Mouse (Mus musculus): ENCODE measurements around the gene Actg2. TPM values are rescaled to one million over a fixed set of nuclear protein-coding genes. Genes with fewer than 3 reads are reported as not detected.
A peak's percentile ranks its signal among the peaks of the same experiment; 100 is the strongest.
"Not testable (repeated sequence)": the region's sequence is repeated elsewhere in the genome, so short reads cannot be mapped to it uniquely, and the experiment has no call there.

Actg2 gene
- polyA plus RNA-seq (2012; rRNA removed) = 0.76 and 0.97 TPM in 2 replicates

DNA sequence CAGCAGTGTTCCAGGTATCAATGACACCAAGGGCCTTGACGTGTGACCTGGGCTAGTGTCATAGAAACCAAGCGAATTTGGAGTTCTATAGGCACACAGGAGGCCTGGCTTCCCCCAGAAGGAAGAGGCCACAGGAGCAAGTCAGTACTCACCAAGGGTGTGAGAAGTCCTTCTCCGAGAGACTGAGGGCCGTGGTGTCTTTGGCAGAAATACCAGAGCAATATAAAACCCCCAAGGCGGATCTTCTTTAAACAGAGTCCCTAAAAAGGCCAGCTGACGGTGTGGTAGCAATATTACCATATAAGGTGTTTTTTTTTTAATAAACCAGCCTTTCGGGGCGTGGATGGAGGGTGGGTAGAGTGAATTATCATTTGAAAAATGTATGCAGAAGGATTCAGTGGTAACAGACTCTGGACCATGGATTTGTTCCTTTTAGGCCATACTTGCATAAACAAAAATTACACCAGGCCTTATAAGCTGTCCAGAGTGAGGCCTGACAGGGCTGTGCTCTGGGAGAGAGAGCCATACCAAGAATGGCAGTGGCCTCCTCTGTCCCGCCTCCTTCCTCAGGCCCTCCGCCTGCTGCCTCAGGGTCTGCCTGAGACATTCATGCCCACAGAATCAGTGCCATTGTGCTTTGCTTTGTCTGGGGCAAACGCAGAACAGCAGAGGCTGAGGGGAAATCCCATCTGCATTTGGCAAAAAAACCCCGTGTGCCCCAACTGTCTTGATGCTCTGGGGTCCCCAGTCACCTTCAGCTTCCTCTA lies at the start of gene Actg2:
Gene Actg2 (minus strand): TSS at position 238 of the 767 bp plus-strand sequence.
- H3K27me3 ChIP-seq (ENCODE audit: control insufficient read depth, insufficient read depth, low read length) = no peaks in the 10 kb centered on the region
- WGBS = 81% methylated on average over 12 of the region's 12 CpGs
- no peak within 1 kb of the TSS for H3K4me3 ChIP-seq (replicated peaks; ENCODE audit: insufficient read depth, low read depth, low read length)
- peaks cover 23% of the 10 kb centered on the region for H3K4me1 ChIP-seq (ENCODE audit: control insufficient read depth, insufficient read depth, low read length)
- TF ChIP-seq POLR2A (IDR thresholded peaks at IDR 0.05; ENCODE audit: borderline replicate concordance, insufficient read depth, low read length) (no peak), CTCF (IDR thresholded peaks at IDR 0.05; ENCODE audit: borderline replicate concordance, insufficient read depth, low read depth, low read length) (no peak)
- no peak within 1 kb of the TSS for H3K27ac ChIP-seq (ENCODE audit: insufficient read depth, low read length)
- no peak for DNase-seq

- not testable (repeated sequence) for H3K4me1 ChIP-seq (ENCODE audit: control insufficient read depth, insufficient read depth, low read length); H3K27ac ChIP-seq (ENCODE audit: insufficient read depth, low read length); DNase-seq; H3K27me3 ChIP-seq (ENCODE audit: control insufficient read depth, insufficient read depth, low read length); H3K4me3 ChIP-seq (replicated peaks; ENCODE audit: insufficient read depth, low read depth, low read length)
- 90% methylated on average over 9 of the region's 9 CpGs for WGBS
Observed at GRCm38 (mm10) chr6:83585328-83585727, 49.3 kb upstream of the Actg2 start.

DNA sequence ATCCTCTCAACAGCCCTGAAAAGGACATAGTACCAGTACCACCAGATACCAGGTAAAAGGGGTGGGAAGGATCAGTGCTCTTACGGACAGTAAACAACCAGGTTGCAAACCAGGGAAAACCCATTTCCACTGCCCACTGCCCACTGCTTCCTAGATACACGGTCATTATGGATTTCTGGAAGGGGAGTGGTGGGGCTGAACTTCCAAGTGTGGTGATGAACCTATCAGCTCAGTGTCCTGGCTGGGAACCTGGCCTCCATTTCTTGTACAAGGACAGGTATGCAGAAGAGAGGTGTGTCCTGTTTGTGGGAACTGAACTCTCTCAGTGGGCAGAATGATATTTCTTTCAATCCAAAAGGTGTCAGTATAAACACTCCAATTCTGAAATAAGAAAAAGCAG lies 47.5 kb upstream of the Actg2 start:
- WGBS = 70% methylated on average over 2 of the region's 2 CpGs
- Histone ChIP-seq H3K27ac (ENCODE audit: insufficient read depth, low read length) (no peak overlapping the region), H3K4me3 (replicated peaks; ENCODE audit: insufficient read depth, low read depth, low read length) (no peak overlapping the region), H3K27me3 (ENCODE audit: control insufficient read depth, insufficient read depth, low read length) (no peaks in the 10 kb centered on the region), H3K4me1 (ENCODE audit: control insufficient read depth, insufficient read depth, low read length) (no peaks in the 10 kb centered on the region)
- no peak for DNase-seq
- no peak for TF ChIP-seq POLR2A (IDR thresholded peaks at IDR 0.05; ENCODE audit: borderline replicate concordance, insufficient read depth, low read length)
- TF ChIP-seq CTCF (IDR thresholded peaks at IDR 0.05; ENCODE audit: borderline replicate concordance, insufficient read depth, low read depth, low read length) = no peak

- TF ChIP-seq CTCF (IDR thresholded peaks at IDR 0.05; ENCODE audit: borderline replicate concordance, insufficient read depth, low read depth, low read length) = peak; percentile 59
- TF ChIP-seq POLR2A (IDR thresholded peaks at IDR 0.05; ENCODE audit: borderline replicate concordance, insufficient read depth, low read length) = no peak
- WGBS = under 1% methylated on average over 6 of the region's 6 CpGs
- Histone ChIP-seq H3K4me3 (replicated peaks; ENCODE audit: insufficient read depth, low read depth, low read length) (no peak overlapping the region), H3K27me3 (ENCODE audit: control insufficient read depth, insufficient read depth, low read length) (no peaks in the 10 kb centered on the region), H3K4me1 (ENCODE audit: control insufficient read depth, insufficient read depth, low read length) (no peaks in the 10 kb centered on the region), H3K27ac (ENCODE audit: insufficient read depth, low read length) (no peak overlapping the region)
- DNase-seq = peak; percentile 21 to 35
Observed at GRCm38 (mm10) chr6:83582938-83583270, 46.8 kb upstream of the Actg2 start.

DNA sequence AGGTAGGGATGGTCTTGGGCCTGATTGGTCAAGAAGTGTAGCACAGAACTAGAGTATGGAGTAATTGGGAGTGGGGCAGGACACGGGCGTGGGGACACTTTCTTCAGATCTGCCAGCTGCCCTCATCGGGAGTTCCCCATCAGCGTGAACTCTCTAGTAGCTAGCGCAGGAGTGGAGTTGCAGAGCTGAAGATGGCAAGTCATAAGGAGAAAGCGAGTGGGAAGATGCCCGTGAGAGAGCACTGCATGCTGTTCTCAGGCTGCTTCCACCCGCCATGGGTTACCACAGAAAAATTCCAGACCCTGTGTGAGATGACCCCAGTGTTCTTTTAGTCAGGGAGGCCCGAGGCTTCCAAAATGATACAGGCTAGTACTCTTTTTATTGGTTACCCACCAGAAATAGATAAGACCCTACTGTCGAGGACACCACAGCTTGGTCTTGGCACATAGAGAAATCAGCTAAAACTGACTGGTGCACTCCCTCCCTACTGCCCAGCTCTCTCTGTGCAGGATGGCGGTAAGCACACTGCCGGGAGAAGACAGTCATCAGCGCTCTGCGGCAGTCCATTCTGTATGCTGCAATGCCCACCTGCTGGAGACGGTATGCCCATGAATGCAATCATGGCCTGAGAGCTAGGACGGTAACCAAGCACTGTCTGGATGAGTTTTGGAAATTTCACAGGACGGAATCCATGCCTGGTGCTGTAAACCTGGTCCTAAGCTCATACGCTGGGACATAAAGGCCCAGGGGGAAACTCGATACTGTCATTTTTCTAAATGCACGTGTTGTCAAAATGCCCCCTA lies 46.3 kb upstream of the Actg2 start:
- no peaks in the 10 kb centered on the region for H3K27me3 ChIP-seq (ENCODE audit: control insufficient read depth, insufficient read depth, low read length)
- H3K27ac ChIP-seq (ENCODE audit: insufficient read depth, low read length) = no peak overlapping the region
- no peaks in the 10 kb centered on the region for H3K4me1 ChIP-seq (ENCODE audit: control insufficient read depth, insufficient read depth, low read length)
- WGBS = 45% methylated on average over 20 of the region's 20 CpGs
- TF ChIP-seq POLR2A (IDR thresholded peaks at IDR 0.05; ENCODE audit: borderline replicate concordance, insufficient read depth, low read length) (no peak), CTCF (IDR thresholded peaks at IDR 0.05; ENCODE audit: borderline replicate concordance, insufficient read depth, low read depth, low read length) (no peak)
- no peak overlapping the region for H3K4me3 ChIP-seq (replicated peaks; ENCODE audit: insufficient read depth, low read depth, low read length)
- DNase-seq = no peak

DNA sequence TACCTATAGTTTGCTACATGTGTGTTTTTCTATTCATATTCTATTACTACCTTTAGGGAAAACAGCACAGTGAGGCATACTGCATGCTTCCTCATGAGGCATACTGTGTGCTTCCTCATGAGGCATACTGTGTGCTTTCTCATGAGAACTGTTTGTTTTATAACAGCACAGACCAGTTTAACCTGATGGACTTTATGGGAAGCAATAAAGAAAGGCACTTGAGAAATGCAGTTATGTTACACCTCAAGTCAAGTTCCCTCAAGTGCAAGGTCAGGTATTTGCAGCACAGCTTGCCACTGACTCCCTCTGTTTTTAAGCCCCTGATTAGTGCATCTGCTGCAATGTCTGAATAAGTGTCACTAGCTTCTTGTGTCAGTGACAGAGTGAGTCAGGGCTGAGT lies 41.5 kb upstream of the Actg2 start:
- no peak for DNase-seq
- Histone ChIP-seq H3K4me3 (replicated peaks; ENCODE audit: insufficient read depth, low read depth, low read length) (no peak overlapping the region), H3K27me3 (ENCODE audit: control insufficient read depth, insufficient read depth, low read length) (no peaks in the 10 kb centered on the region), H3K27ac (ENCODE audit: insufficient read depth, low read length) (no peak overlapping the region), H3K4me1 (ENCODE audit: control insufficient read depth, insufficient read depth, low read length) (no peaks in the 10 kb centered on the region)
- TF ChIP-seq POLR2A (IDR thresholded peaks at IDR 0.05; ENCODE audit: borderline replicate concordance, insufficient read depth, low read length) (no peak), CTCF (IDR thresholded peaks at IDR 0.05; ENCODE audit: borderline replicate concordance, insufficient read depth, low read depth, low read length) (no peak)

DNA sequence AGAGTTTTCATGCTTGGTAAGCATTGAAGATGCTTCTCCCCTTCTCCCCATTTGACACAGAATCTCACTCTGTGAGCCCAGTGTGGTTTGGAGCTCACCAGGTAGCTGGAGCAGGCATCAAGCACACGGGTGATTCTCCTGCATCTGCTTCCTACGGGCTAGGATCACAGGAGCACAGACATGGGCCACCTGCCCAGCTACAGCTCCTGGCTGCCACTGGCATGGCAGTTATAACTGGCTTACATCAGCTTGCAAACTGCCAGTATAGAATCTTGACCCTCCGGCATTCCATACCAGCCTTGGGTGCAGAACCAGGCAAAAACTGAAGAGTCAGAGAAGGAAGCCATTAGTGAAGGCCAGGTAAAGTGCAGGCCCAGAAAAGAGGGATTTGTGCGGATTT lies 39.5 kb upstream of the Actg2 start:
- Histone ChIP-seq H3K4me3 (replicated peaks; ENCODE audit: insufficient read depth, low read depth, low read length) (no peak overlapping the region), H3K27ac (ENCODE audit: insufficient read depth, low read length) (no peak overlapping the region), H3K4me1 (ENCODE audit: control insufficient read depth, insufficient read depth, low read length) (peaks cover 7% of the 10 kb centered on the region; the same call in 1 of the 2 replicates), H3K27me3 (ENCODE audit: control insufficient read depth, insufficient read depth, low read length) (no peaks in the 10 kb centered on the region)
- DNase-seq = no peak
- 65% methylated on average over 4 of the region's 4 CpGs for WGBS
- TF ChIP-seq POLR2A (IDR thresholded peaks at IDR 0.05; ENCODE audit: borderline replicate concordance, insufficient read depth, low read length) (no peak), CTCF (IDR thresholded peaks at IDR 0.05; ENCODE audit: borderline replicate concordance, insufficient read depth, low read depth, low read length) (no peak)

DNA sequence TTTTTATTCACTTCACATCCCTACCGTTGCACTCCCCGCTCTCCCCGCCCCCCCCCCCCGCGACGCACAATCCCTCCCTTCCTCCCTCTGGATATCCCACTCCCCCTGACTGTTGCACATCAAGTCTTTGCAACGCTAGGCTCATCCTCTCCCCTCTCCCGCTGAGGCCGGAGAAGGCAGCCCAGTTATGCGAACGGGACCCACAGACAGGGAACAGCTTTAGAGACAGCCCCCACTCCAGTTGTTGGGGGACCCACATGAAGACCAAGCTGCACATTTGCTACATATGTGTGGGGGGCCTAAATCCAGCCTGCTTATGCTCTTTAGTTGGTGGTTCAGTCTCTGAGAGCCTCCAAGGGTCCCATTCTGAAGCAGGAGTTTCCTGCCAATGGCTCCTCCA lies 36.6 kb upstream of the Actg2 start, which contains the start of gene Stambp:
Gene Stambp (minus strand): TSS at position 59 of the 400 bp plus-strand sequence.
- no peaks in the 10 kb centered on the region for H3K27me3 ChIP-seq (ENCODE audit: control insufficient read depth, insufficient read depth, low read length)
- peak within 1 kb of the TSS; percentile 93 for H3K4me3 ChIP-seq (replicated peaks; ENCODE audit: insufficient read depth, low read depth, low read length)
- WGBS = 0% methylated on average over 8 of the region's 11 CpGs
- peak within 1 kb of the TSS; percentile 67 for H3K27ac ChIP-seq (ENCODE audit: insufficient read depth, low read length)
- H3K4me1 ChIP-seq (ENCODE audit: control insufficient read depth, insufficient read depth, low read length) = peaks cover 23% of the 10 kb centered on the region
- TF ChIP-seq CTCF (IDR thresholded peaks at IDR 0.05; ENCODE audit: borderline replicate concordance, insufficient read depth, low read depth, low read length) = no peak
- no peak for TF ChIP-seq POLR2A (IDR thresholded peaks at IDR 0.05; ENCODE audit: borderline replicate concordance, insufficient read depth, low read length)
- DNase-seq = peak; percentile 32 to 34
